Mouse (Mus musculus): Measurements from ENCODE around the gene Vps9d1. TPM values are rescaled to one million over a fixed set of nuclear protein-coding genes. Genes with fewer than 3 reads are reported as not detected.

The Vps9d1 gene
- 57.7 and 58.8 TPM in 2 replicates for polyA plus RNA-seq (2014; fragmentation: Nextera tagmentation; extraction: Ambion mirVana)

DNA sequence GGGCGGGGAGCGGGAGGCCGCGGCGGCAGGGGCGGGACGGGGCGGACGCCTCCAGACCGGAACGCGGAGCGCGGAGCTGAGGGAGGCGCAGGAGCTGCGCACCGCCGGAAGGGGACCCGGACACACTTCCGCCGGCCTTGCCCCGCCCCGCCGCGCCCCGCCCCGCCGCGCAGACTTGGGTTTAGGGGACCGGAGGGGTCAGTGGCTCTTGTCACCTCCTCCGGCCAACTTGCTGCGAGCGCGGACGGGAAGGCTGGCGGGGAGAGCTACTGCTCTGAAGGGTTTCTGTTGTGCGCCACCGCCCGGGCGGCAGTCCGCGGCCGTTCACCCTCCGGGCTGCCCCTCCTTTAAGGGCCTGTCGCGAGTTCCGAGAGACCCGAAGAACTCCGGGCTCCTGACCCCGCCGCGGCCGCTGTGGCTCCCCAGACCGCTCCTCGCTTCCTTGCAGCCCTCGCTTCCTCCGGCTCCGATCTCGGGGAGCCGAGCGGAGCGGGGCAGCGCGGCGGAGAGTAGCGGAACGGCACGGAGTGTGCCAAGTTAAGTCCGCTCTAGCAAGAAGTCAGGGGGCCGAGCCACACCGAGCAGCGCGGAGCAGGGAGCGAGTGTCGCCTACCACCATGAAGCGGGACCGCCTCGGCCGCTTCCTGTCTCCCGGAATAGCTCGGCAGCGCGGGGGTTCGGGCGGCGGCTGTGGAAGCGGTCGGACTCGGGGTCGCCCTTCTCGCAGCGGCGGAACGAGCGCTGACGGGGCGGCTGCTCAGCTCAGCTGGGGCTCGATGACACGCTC is at the start of gene Vps9d1, which contains the start of gene Zfp276:
Gene Vps9d1, minus strand, starts transcription at position 250 of the 787 bp plus-strand sequence.
Gene Zfp276, plus strand, starts transcription at position 97 of the 787 bp plus-strand sequence.
- Histone ChIP-seq H3K9ac (peak within 1 kb of the TSS; percentile 98), H3K27me3 (ENCODE audit: control insufficient read depth, insufficient read depth, low read length) (no peaks in the 10 kb centered on the region), H3K4me3 (replicated peaks; ENCODE audit: low read length) (peak within 1 kb of the TSS; percentile 98), H3K4me1 (replicated peaks; ENCODE audit: control insufficient read depth, insufficient read depth, low read length) (peaks cover 22% of the 10 kb centered on the region), H3K36me3 (replicated peaks; ENCODE audit: control insufficient read depth, insufficient read depth) (peaks cover 65% of the 10 kb centered on the region), H3K4me2 (replicated peaks) (peak within 1 kb of the TSS; percentile 98), H3K27ac (peak within 1 kb of the TSS; percentile 93), H3K9me3 (ENCODE audit: control insufficient read depth, low read length) (no peaks in the 10 kb centered on the region)
- DNase-seq (ENCODE audit: low spot score) (peak; percentile 83), ATAC-seq (ENCODE audit: low FRiP score) (peak; percentile 94)
- WGBS, result under 1% methylated on average over 73 of the region's 99 CpGs

GRCm38 (mm10) chr8:123298301-123298700 is 44.2 kb upstream of the Vps9d1 start:
- DNase-seq (ENCODE audit: low spot score) (no peak), ATAC-seq (ENCODE audit: low FRiP score) (no peak)
- 96% methylated on average over 11 of the region's 11 CpGs for WGBS
- H3K4me1 ChIP-seq (replicated peaks; ENCODE audit: control insufficient read depth, insufficient read depth, low read length), result no peaks in the 10 kb centered on the region
- no peak overlapping the region for H3K9ac ChIP-seq
- no peak overlapping the region for H3K27ac ChIP-seq
- H3K36me3 ChIP-seq (replicated peaks; ENCODE audit: control insufficient read depth, insufficient read depth), result no peaks in the 10 kb centered on the region
- no peaks in the 10 kb centered on the region for H3K27me3 ChIP-seq (ENCODE audit: control insufficient read depth, insufficient read depth, low read length)
- H3K9me3 ChIP-seq (ENCODE audit: control insufficient read depth, low read length), result no peaks in the 10 kb centered on the region
- no peak overlapping the region for H3K4me2 ChIP-seq (replicated peaks)
- no peak overlapping the region for H3K4me3 ChIP-seq (replicated peaks; ENCODE audit: low read length)

DNA sequence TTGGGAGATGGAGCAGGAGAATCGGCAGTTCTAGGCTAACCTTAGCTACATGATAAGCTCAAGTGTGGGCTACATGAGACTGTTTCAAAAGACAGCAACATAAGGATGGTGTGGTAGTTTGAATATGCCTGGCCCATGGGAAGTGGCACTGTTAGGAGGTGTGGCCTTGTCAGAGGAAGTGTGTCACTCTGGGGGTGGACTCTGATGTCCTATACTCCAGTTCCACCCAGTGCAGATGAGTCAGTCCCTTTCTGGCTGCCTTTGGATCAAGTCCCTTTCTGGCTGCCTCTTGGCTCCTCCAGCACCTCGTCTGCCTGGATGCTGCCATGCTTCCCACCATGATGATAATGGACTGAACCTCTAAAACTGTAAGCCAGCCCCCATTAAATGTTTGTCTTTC is 38.6 kb upstream of the Vps9d1 start:
- no peak for DNase-seq (ENCODE audit: low spot score)
- H3K27ac ChIP-seq, result no peak overlapping the region
- no peaks in the 10 kb centered on the region for H3K9me3 ChIP-seq (ENCODE audit: control insufficient read depth, low read length)
- no peak overlapping the region for H3K4me2 ChIP-seq (replicated peaks)
- no peaks in the 10 kb centered on the region for H3K4me1 ChIP-seq (replicated peaks; ENCODE audit: control insufficient read depth, insufficient read depth, low read length)
- 88% methylated on average over 2 of the region's 2 CpGs for WGBS
- H3K36me3 ChIP-seq (replicated peaks; ENCODE audit: control insufficient read depth, insufficient read depth), result no peaks in the 10 kb centered on the region
- no peak overlapping the region for H3K4me3 ChIP-seq (replicated peaks; ENCODE audit: low read length)
- no peak overlapping the region for H3K9ac ChIP-seq
- ATAC-seq (ENCODE audit: low FRiP score), result no peak
- no peaks in the 10 kb centered on the region for H3K27me3 ChIP-seq (ENCODE audit: control insufficient read depth, insufficient read depth, low read length)

GRCm38 (mm10) chr8:123292281-123292680 is 38.1 kb upstream of the Vps9d1 start:
- no peaks in the 10 kb centered on the region for H3K36me3 ChIP-seq (replicated peaks; ENCODE audit: control insufficient read depth, insufficient read depth)
- 94% methylated on average over 3 of the region's 3 CpGs for WGBS
- H3K27me3 ChIP-seq (ENCODE audit: control insufficient read depth, insufficient read depth, low read length), result no peaks in the 10 kb centered on the region
- no peaks in the 10 kb centered on the region for H3K4me1 ChIP-seq (replicated peaks; ENCODE audit: control insufficient read depth, insufficient read depth, low read length)
- no peak overlapping the region for H3K9ac ChIP-seq
- H3K27ac ChIP-seq, result no peak overlapping the region
- no peaks in the 10 kb centered on the region for H3K9me3 ChIP-seq (ENCODE audit: control insufficient read depth, low read length)
- DNase-seq (ENCODE audit: low spot score) (no peak), ATAC-seq (ENCODE audit: low FRiP score) (no peak)
- H3K4me2 ChIP-seq (replicated peaks), result no peak overlapping the region
- H3K4me3 ChIP-seq (replicated peaks; ENCODE audit: low read length), result no peak overlapping the region

GRCm38 (mm10) chr8:123291716-123292115 is 37.6 kb upstream of the Vps9d1 start:
- Histone ChIP-seq H3K27ac (no peak overlapping the region), H3K27me3 (ENCODE audit: control insufficient read depth, insufficient read depth, low read length) (no peaks in the 10 kb centered on the region), H3K4me3 (replicated peaks; ENCODE audit: low read length) (no peak overlapping the region), H3K36me3 (replicated peaks; ENCODE audit: control insufficient read depth, insufficient read depth) (no peaks in the 10 kb centered on the region), H3K9me3 (ENCODE audit: control insufficient read depth, low read length) (no peaks in the 10 kb centered on the region), H3K4me1 (replicated peaks; ENCODE audit: control insufficient read depth, insufficient read depth, low read length) (no peaks in the 10 kb centered on the region), H3K9ac (no peak overlapping the region), H3K4me2 (replicated peaks) (no peak overlapping the region)
- ATAC-seq (ENCODE audit: low FRiP score) (no peak), DNase-seq (ENCODE audit: low spot score) (no peak)
- 93% methylated on average over 8 of the region's 8 CpGs for WGBS

GRCm38 (mm10) chr8:123290679-123291078 is 36.5 kb upstream of the Vps9d1 start:
- no peaks in the 10 kb centered on the region for H3K27me3 ChIP-seq (ENCODE audit: control insufficient read depth, insufficient read depth, low read length)
- H3K27ac ChIP-seq, result no peak overlapping the region
- no peaks in the 10 kb centered on the region for H3K4me1 ChIP-seq (replicated peaks; ENCODE audit: control insufficient read depth, insufficient read depth, low read length)
- 94% methylated on average over 8 of the region's 8 CpGs for WGBS
- H3K4me3 ChIP-seq (replicated peaks; ENCODE audit: low read length), result no peak overlapping the region
- no peak for ATAC-seq (ENCODE audit: low FRiP score)
- DNase-seq (ENCODE audit: low spot score), result no peak
- H3K9me3 ChIP-seq (ENCODE audit: control insufficient read depth, low read length), result no peaks in the 10 kb centered on the region
- H3K9ac ChIP-seq, result no peak overlapping the region
- H3K4me2 ChIP-seq (replicated peaks), result no peak overlapping the region
- no peaks in the 10 kb centered on the region for H3K36me3 ChIP-seq (replicated peaks; ENCODE audit: control insufficient read depth, insufficient read depth)

DNA sequence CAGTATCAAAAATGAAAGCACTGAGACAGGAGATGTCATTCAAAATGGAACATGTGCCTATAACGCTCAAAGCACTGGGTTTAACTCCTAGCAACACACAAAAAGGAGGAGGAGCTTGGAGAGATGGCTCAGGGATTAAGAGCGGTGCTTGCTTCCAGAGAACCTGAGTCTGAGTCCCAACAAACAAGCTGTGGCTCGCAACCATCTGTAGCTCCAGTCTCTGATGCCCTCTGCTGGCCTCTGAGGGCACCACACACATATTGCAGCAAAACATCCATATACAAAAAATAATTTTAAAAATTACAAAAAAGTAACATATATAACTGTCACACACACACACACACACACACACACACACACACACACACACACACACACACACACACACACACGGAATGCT is 36.0 kb upstream of the Vps9d1 start:
- no peak overlapping the region for H3K27ac ChIP-seq
- no peak overlapping the region for H3K4me3 ChIP-seq (replicated peaks; ENCODE audit: low read length)
- H3K36me3 ChIP-seq (replicated peaks; ENCODE audit: control insufficient read depth, insufficient read depth), result no peaks in the 10 kb centered on the region
- no peaks in the 10 kb centered on the region for H3K9me3 ChIP-seq (ENCODE audit: control insufficient read depth, low read length)
- no peaks in the 10 kb centered on the region for H3K4me1 ChIP-seq (replicated peaks; ENCODE audit: control insufficient read depth, insufficient read depth, low read length)
- DNase-seq (ENCODE audit: low spot score), result no peak
- H3K4me2 ChIP-seq (replicated peaks), result no peak overlapping the region
- no peaks in the 10 kb centered on the region for H3K27me3 ChIP-seq (ENCODE audit: control insufficient read depth, insufficient read depth, low read length)
- H3K9ac ChIP-seq, result no peak overlapping the region
- no peak for ATAC-seq (ENCODE audit: low FRiP score)
- 73% methylated on average over 4 of the region's 4 CpGs for WGBS

- Histone ChIP-seq H3K9me3 (ENCODE audit: control insufficient read depth, low read length) (no peaks in the 10 kb centered on the region), H3K4me2 (replicated peaks) (no peak overlapping the region), H3K4me1 (replicated peaks; ENCODE audit: control insufficient read depth, insufficient read depth, low read length) (no peaks in the 10 kb centered on the region), H3K36me3 (replicated peaks; ENCODE audit: control insufficient read depth, insufficient read depth) (no peaks in the 10 kb centered on the region), H3K4me3 (replicated peaks; ENCODE audit: low read length) (no peak overlapping the region), H3K9ac (no peak overlapping the region), H3K27me3 (ENCODE audit: control insufficient read depth, insufficient read depth, low read length) (no peaks in the 10 kb centered on the region), H3K27ac (no peak overlapping the region)
- ATAC-seq (ENCODE audit: low FRiP score), result no peak
- no peak for DNase-seq (ENCODE audit: low spot score)
- 97% methylated on average over 17 of the region's 17 CpGs for whole genome bisulfite sequencing
Observed at GRCm38 (mm10) chr8:123287362-123287761, 33.2 kb upstream of the Vps9d1 start.

DNA sequence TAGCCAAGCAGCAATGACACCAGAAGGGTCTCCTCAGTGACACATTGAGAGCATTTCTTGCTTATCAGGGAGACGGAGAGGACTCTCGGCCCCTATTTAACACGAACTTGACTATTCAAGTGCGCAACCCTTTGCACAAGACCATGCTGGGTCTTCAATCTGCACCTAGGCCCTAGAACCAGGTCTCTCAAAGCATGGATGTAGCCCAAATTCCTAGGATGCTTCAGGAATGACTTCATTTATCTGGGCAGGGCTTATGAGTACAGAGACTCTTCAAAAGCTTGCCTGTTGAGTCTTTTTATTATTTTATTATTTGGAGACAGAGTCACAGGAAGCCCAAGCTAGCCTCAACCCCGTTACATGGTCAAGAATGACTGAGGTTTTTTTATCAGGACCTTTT is 30.3 kb upstream of the Vps9d1 start:
- Histone ChIP-seq H3K4me2 (replicated peaks) (no peak overlapping the region), H3K27me3 (ENCODE audit: control insufficient read depth, insufficient read depth, low read length) (no peaks in the 10 kb centered on the region), H3K9ac (no peak overlapping the region), H3K4me3 (replicated peaks; ENCODE audit: low read length) (no peak overlapping the region), H3K27ac (no peak overlapping the region), H3K4me1 (replicated peaks; ENCODE audit: control insufficient read depth, insufficient read depth, low read length) (no peaks in the 10 kb centered on the region), H3K36me3 (replicated peaks; ENCODE audit: control insufficient read depth, insufficient read depth) (no peaks in the 10 kb centered on the region), H3K9me3 (ENCODE audit: control insufficient read depth, low read length) (no peaks in the 10 kb centered on the region)
- WGBS, result 92% methylated on average over 5 of the region's 5 CpGs
- ATAC-seq (ENCODE audit: low FRiP score), result no peak
- DNase-seq (ENCODE audit: low spot score), result no peak
